Mouse (Mus musculus): ENCODE measurements around the gene Neto2.

Gene Neto2

GRCm38 (mm10) chr8:85601741-85602140 lies 99.0 kb downstream of the Neto2 start:
- no peak for DNase-seq

- DNase-seq, result no peak
Observed at GRCm38 (mm10) chr8:85597413-85598191, 103.1 kb downstream of the Neto2 start.

- DNase-seq, result peak; percentile 34 to 49
Observed at GRCm38 (mm10) chr8:85595391-85595790, 105.3 kb downstream of the Neto2 start.

GRCm38 (mm10) chr8:85594983-85595382 lies 105.7 kb downstream of the Neto2 start:
- no peak for DNase-seq

GRCm38 (mm10) chr8:85593324-85593723 lies 107.4 kb downstream of the Neto2 start:
- no peak for DNase-seq

GRCm38 (mm10) chr8:85591532-85591931 lies 109.2 kb downstream of the Neto2 start:
- no peak for DNase-seq

- DNase-seq, result no peak
Observed at GRCm38 (mm10) chr8:85590258-85590657, 110.5 kb downstream of the Neto2 start.

- DNase-seq, result no peak
Observed at GRCm38 (mm10) chr8:85588596-85588995, 112.1 kb downstream of the Neto2 start.

Measured in cerebellum, postnatal 10 days (tissue).